Mouse (Mus musculus): ENCODE results near the gene Gm28043. TPM values are rescaled to one million over a fixed set of nuclear protein-coding genes. Genes with fewer than 3 reads are reported as not detected.

Gene Gm28043
- total RNA-seq, 2 experiments from 2014 or later, result 2.6 to 5.0 TPM

GRCm38 (mm10) chr17:29736448-29737014 is 121.9 kb downstream of the Gm28043 start:
- no peak for DNase-seq (ENCODE audit: extremely low spot score in 1 of 2, low spot score in 1 of 2)

DNA sequence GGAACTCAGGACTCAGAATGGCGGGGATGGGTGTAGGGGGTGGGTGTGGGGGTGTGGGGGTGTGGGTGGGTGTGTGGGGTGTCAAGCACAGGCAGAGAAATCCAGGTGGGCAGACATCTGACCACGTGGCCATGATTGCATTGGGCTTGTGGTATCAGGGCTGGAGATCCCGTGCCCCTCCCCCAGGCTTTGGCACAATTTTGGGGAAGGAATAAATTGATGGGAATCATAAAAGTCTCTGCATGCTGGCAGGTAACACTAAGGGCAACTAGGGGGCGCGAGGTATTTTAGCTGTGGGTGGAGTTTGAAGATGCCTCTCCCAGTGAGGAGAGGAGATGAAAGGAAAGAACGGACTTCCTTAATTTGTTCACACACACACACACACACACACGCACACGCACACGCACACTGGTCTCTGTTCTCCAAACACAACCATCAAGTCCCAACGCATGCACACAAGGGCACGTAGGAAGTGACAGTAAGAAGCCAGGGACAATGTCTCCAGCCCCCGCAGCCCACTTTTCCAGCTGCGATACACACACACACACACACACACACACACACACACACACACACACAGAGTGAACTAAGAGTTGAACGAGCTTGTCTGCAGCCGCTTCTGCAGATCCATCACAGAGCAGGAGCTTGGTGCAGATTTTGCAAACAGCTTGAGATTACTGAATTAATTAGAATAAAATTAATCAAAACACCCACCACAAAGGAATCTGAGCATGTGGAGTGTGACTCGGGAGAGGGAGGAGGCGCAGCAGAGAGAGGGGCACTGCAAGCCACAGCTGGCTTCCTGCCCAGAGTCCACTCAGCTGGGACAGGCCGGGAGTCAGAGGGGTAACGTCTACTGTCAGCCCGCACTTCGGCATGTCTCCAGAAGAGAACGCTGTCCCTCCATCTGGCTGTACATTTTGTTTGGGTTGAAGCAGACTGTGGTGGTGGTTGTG is 123.5 kb downstream of the Gm28043 start:
- DNase-seq (ENCODE audit: extremely low spot score in 1 of 2, low spot score in 1 of 2), result peak in 1 of 2 experiments; percentile 44

DNA sequence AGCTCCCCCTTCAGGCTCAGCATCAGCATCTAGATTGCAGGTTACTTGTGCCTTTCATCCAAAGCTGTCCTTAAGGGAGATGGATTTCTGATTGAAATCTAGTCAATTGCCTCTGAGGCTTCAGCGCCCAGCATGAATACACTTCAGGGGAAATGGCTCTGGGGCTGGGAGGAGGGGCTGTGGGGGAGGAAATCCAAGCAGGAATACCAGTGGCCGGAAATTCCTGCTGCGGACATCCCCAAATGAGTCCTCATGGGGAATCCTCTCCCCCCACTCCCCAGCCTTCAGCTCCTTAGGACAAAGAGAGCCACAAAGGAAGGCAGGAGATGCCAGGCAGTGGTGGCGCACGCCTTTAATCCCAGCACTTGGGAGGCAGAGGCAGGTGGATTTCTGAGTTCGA is 132.8 kb downstream of the Gm28043 start:
- no peak for DNase-seq (ENCODE audit: extremely low spot score in 1 of 2, low spot score in 1 of 2)

Small RNA genes lying within 50 kb of the gene (microRNA-seq; reads per million reads assigned to microRNA genes)
- gene Mir7667, result 0 reads per million in 2 experiments

Other genes with a start within 250 kb of the Gm28043 start
- 1 to 10 TPM; 2.7 to 3.7 TPM for gene Pim1, start 124.1 kb upstream of the Gm28043 start, total RNA-seq (2021)
- gene Gm17657, start 65.2 kb upstream of the Gm28043 start, total RNA-seq (2021), result not detected
- 10 to 100 TPM; 43.4 to 45.7 TPM for gene Tbc1d22b, start 65.1 kb upstream of the Gm28043 start, total RNA-seq (2021)
- gene Tmem217, start 62.5 kb upstream of the Gm28043 start, total RNA-seq (2021), result under 1 TPM in 1 of 2 experiments, not detected in 1; 0.44 TPM
- 10 to 100 TPM; 38.4 to 39.7 TPM for gene Rnf8, start 86 bp upstream of the Gm28043 start, total RNA-seq (2021)
- 100 to 1,000 TPM; 101 to 109 TPM for gene Cmtr1, start 45.7 kb downstream of the Gm28043 start, total RNA-seq (2021)
- gene Ccdc167, start 102.2 kb downstream of the Gm28043 start, total RNA-seq (2021), result 10 to 100 TPM; 19.9 to 23.6 TPM